Mouse (Mus musculus): ENCODE data around the gene Defa28. TPM values are rescaled to one million over a fixed set of nuclear protein-coding genes. Genes with fewer than 3 reads are reported as not detected.
"Not testable (repeated sequence)": the region's sequence is repeated elsewhere in the genome, so short reads cannot be mapped to it uniquely, and the experiment has no call there.

The Defa28 gene
- not detected for total RNA-seq (2021)
- long read RNA-seq, experiment 1: 0 reads
- long read RNA-seq, experiment 2: 0 reads

- not testable (repeated sequence) for DNase-seq
These were observed at the start of gene Defa28 for GRCm38 (mm10) chr8:21582706-21583105. Defa28 (plus strand) TSS chr8:21583006.

GRCm38 (mm10) chr8:21565086-21565485 lies 17.7 kb upstream of the Defa28 start, which contains the start of gene Defa37:
Defa37 (plus strand) TSS chr8:21565386.
- DNase-seq: not testable (repeated sequence)

- not testable (repeated sequence) for DNase-seq
These were observed 11.6 kb downstream of the Defa28 start, which contains the start of gene Gm7861 for GRCm38 (mm10) chr8:21594408-21594807. Gm7861 (minus strand) TSS chr8:21594508.

- not testable (repeated sequence) for DNase-seq
These were observed 35.1 kb downstream of the Defa28 start, which contains the start of gene Defa26 for GRCm38 (mm10) chr8:21617883-21618282. Defa26 (plus strand) TSS chr8:21618183.

Other genes starting within 250 kb of the Defa28 start
- not detected for gene Defa2, start 204.5 kb upstream of the Defa28 start, total RNA-seq (2021)
- not detected for gene Defa33, start 191.2 kb upstream of the Defa28 start, total RNA-seq (2021)
- gene Defa36, start 155.6 kb upstream of the Defa28 start, total RNA-seq (2021): not detected
- gene Gm7849, start 126.4 kb upstream of the Defa28 start, total RNA-seq (2021): not detected
- not detected for gene Defa20, start 73.7 kb upstream of the Defa28 start, total RNA-seq (2021)
- gene Defa32, start 54.0 kb upstream of the Defa28 start, total RNA-seq (2021): not detected
- not detected for gene Defa37, start 17.6 kb upstream of the Defa28 start, total RNA-seq (2021)
- gene Gm7861, start 11.5 kb downstream of the Defa28 start, total RNA-seq (2021): not detected
- not detected for gene Defa26, start 35.2 kb downstream of the Defa28 start, total RNA-seq (2021)
- not detected for gene Defa17, start 72.8 kb downstream of the Defa28 start, total RNA-seq (2021)
- not detected for gene Defa34, start 82.8 kb downstream of the Defa28 start, total RNA-seq (2021)
- not detected for gene AY761184, start 120.6 kb downstream of the Defa28 start, total RNA-seq (2021)
- gene Defa24, start 151.5 kb downstream of the Defa28 start, total RNA-seq (2021): not detected
- not detected for gene Defb50, start 240.5 kb downstream of the Defa28 start, total RNA-seq (2021)

All from adrenal gland, postnatal 10 days (tissue).